Mouse (Mus musculus) heart, postnatal 4 days (tissue): Measurements from ENCODE around the gene Elf2. TPM values are rescaled to one million over a fixed set of nuclear protein-coding genes. Genes with fewer than 3 reads are reported as not detected.
"Not testable (repeated sequence)": the region's sequence is repeated elsewhere in the genome, so short reads cannot be mapped to it uniquely, and the experiment has no call there.

ENCODE experiments used
- DNase-seq: peaks from one replicate; pipeline ENCODE4 v3.0.0; 2021
- total RNA-seq, 2 experiments: library from RNA; stranded (reverse); gene quantifications; 2 replicates each; pipeline ENCODE4 v1.2.3; 2021

Gene Elf2
- total RNA-seq, 2 experiments from 2014 or later, result 89.9 to 99.9 TPM

DNA sequence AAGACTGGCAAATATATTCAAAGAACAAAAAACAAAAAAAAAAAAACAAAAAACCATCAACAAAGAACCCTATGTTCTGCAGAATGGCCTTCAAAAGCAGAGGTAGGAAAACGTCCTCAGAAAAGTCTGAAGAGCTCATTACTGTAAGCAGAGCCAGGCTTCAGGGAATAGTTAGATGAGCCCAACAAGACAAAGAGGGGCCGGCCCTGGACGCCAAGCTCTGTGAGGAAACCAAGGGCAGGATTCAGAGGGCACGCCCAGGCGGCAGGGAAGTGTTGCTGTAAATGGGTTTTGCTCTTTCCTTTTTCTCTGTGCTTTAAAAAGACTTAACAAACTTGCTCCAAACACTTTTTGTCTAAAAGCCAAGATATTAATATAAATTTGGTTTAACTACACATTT, 12.6 kb downstream of the Elf2 start:
- DNase-seq, result no peak

DNA sequence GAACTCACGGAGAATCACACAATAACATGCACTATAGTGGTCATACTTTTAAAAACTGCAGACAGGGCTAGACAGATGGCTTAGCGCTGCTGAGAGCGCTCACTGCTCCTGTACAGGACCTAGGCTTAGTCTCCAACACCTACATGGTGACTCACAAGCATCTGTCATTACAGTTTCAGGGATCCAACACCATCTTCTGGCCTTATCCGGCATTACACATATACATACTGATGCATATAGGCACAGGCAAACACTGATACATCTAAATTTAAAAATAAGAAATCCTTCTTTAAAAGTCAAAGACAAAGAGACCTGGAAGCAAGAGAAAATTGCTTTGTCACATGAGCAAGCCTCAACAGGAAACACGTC, 13.1 kb downstream of the Elf2 start:
- no peak for DNase-seq

DNA sequence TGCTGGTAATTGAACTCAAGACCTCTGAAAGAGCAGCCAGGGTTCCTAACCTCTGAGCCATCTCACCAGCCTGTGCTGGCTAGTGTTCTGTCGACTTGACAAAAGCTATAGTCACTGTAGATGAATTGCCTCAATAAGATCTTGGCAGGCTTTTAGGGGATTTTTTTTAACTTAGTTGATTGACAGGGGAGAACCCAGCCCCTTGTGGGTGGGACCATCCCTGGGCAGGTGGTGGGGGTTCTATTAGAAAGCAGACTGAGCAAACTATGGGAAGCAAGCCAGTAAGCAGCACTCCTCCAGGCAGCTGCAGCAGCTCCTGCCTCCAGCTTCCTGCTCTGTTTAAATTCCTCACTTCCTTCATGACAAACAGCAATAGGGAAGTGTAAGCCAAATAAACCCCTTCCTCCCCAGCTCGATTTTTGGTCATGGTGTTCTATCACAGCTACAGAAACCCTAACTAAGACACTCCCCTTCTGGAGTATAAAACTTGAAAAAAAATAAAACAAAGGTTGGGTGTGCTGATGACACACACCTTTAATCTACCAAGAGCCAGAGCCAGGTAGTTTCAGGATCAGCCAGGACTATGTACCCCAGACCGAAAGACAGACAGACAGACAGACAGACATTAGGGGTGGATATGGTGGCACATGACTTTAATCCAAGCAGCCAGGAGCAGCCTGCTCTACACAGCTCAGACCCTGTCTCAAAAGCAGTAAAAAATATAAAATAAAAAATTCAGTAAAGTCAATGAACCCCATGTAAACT, 13.6 kb downstream of the Elf2 start:
- peak; percentile 60 for DNase-seq

DNA sequence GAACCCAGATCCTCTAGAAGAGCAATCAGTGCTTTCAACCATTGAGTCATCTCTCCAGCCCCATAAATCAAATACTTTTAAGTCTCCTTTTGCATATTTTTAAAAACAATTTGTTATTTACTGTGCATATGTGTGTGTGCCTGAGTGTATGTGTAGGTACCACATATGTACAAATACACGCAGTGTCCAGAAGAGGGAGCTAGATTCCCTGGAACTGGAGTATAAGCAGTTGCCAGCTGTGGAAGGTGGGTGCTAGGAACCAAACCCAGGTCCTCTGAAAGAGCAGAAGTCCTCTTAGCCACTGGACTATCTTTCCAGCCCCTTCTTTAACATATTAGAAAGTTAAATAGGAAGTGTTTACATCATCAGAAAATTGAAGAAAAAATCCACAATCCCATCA, 15.0 kb downstream of the Elf2 start:
- DNase-seq, result no peak

DNA sequence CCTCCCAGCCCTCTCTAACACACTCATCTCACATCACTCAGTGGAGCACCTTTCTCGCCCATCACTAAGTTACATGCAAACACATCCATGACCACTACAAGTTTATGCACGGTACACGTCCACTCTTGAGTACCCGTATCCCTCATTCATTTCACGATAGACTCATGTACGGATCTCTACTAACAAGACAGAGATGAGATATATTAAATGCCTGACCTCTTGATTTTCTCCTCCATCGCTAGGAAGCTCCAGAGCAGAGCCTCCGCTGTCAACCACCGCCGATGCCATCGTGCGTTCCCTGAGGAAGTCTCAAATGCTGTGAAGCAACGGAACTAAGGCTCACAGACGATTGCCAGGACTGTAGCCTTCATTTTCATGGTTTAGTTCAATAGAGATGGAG, 17.5 kb downstream of the Elf2 start:
- no peak for DNase-seq

DNA sequence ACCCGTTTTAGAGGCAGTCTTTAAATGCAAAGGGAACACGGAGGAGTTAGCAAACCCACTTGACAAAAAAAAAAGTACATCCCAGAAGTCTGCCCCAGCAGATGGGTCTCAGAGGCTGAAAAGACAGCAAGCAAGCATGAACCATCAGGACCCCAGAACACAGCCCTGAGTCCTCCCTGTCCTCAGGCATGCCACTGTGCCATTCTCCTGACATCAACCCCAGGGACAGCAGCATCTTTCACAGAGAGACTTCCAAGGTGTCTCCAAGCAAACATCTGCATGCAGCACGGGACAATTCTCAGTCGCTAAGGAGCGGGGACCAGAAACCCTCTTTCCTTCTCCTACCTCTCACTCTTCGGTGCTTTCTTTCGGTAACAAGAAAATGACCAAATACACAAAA, 18.1 kb downstream of the Elf2 start:
- DNase-seq, result no peak

DNA sequence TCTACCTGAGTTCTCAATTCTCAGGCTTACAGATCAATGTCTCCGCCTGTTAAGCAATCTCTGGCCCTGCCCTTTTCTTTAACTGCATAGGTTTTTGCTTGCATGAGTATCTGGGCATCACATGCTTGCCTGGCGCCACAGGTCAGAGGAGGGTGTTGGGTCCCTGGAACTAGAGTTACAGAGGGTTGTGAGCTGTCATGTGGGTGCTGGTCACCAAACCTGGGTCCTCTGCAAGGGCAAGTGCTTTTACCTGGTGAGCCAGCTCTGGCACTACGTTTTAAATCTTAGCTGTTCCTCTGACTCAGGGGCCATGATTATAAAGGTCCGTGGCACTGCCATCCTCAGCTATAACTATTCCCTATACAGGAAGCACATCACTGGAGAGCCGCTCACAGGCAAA, 19.3 kb downstream of the Elf2 start:
- DNase-seq, result no peak

DNA sequence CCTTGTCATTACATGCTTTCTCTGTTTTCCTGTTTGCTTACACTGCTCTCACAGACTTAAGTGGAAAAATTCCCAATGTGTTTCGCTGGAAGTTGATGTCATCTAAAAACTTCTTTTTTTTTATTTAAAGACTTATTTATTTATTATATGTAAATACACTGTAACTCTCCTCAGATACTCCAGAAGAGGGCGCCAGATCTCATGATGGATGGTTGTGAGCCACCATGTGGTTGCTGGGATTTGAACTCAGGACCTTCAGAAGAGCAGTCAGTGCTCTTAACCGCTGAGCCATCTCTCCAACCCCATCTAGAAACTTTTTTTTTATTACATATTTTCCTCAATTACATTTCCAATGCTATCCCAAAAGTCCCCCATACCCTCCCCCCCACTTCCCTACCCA, 22.4 kb downstream of the Elf2 start:
- not testable (repeated sequence) for DNase-seq

DNA sequence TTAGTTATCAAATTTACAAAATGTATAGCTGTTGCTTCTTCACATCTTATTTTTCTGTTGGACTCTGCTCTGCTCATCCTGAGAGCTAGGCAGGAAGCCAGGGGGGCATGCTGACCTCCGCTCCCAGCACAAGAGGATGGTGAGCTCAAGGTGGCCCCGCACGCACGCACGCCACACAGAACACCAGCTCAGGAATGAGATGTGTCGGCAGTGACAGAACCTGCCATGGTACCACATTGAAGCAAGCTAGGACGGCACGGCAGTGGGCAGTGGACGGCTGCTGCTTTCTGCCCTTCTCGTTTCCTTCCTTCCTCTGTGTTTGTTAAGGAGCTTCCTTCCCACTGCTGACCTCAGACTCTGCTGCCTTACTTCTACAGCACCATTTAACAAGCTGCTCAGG, 23.6 kb downstream of the Elf2 start:
- DNase-seq, result no peak

DNA sequence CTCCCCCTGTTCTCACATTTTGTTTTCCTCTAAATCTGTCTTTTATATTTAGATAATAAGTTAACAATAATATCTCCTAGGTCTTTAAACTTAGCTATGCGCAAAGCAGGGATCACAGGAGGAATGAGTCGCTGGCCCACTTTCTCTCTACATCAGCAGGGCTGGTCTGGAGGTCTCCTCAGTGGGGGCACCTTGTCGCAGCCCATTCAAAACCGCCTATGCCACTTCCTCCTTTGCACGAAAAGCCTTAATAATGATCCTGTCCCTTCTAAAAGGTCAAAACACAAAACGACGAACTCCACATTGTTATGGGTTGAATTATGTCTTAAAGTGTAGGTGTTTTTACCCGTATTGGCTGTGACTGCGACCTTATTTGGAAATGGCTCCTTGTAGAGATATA, 28.8 kb downstream of the Elf2 start:
- DNase-seq, result no peak

DNA sequence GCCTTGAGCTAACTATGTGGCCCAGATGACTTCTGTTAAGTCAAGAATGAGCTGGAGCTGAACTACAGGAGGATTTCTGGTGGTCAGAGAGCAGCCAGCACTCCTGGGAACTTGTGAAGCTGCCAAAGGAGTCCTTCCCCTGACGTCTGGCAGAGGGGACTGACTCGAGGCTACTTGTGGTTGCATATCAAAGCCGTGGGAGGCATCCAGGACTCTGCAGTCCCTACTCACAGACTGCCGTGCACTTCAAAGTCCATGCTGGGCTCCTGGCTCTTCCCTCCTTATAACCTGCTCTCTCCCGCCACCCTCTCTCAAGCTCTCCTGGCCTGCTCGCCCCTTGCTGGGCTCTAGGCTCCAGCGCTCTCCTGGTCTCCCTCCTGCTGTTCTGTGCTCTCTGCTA, 30.4 kb downstream of the Elf2 start:
- peak; percentile 45 for DNase-seq

DNA sequence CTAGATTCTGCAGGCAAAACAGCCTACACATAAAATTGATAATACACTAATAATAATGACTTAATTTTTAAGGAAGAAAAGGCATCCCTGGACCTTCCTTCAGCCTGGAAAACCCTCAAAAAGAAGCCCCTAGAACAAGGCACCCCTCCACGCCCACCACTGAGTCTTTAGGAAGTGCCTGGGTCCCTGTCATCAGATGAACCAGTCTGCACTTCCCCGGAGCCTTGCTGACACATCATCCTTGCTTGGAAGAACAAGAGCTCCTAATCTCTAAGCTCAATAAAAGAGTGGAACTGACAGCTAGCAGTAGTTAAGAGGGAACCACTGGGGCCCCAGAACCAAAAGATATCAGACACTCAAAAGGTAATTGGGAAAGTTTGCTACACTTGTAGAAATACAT, 33.8 kb downstream of the Elf2 start:
- DNase-seq, result no peak

DNA sequence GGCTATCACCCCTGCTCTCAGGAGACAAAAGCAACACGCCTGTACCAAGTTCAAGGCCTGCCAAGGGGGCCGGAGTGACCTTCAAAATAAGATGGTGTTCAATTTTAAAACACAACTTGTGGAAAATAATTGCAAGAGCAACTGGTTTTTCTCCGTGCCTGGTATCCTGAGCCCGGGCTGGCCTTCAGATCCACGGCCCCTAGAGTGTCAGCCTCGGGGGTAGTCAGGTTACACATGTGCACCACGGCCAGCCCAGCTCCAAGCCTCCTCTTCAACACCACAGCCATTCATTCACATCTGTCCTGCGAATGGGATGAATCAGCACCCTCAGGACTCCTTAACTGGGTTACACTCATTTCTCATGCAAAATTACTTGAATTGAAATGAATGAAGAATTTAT, 34.5 kb downstream of the Elf2 start:
- no peak for DNase-seq

DNA sequence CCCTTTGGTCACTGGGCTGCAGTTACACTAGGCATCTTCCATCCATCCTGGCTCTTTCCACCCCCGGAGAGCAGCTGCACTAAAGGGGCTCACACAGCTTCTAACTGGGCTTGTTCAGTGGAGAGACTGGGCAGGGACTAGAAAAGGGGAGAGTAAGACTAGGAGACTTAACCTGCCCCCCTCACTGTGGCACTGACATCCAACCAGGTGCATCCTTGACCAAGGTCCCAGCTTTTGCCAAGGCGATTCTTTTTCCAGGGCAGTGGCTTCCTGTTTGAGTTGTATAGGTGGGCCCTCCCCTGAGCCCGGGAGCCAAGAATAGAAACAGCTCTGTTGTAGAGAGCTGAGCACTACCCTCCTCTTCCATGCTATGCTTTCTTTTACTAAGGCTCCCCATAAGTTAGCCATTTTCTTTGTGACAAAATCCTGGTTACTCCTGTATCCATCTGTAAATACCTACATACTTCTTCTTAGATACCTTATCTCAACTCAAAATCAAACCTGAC, 37.4 kb downstream of the Elf2 start:
- DNase-seq, result no peak

DNA sequence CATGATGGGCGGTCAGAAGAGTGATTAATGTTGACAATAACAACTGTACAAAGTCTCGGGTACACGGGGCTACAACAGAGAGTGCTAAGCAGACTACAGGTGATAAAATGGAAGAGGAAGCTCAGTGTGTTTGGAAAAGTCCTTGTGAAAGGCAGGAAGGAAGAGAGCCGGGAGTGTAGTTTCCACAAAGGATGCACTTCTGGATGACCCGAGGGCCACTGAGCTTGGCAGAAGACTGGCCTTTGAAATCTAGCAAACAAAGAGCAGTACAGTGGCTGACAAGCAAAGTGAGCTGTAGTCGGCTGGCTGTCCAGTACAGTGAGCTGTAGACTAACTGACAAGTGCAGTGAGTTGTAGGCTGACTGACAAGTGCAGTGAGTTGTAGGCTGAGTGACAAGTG, 38.9 kb downstream of the Elf2 start:
- DNase-seq, result no peak

DNA sequence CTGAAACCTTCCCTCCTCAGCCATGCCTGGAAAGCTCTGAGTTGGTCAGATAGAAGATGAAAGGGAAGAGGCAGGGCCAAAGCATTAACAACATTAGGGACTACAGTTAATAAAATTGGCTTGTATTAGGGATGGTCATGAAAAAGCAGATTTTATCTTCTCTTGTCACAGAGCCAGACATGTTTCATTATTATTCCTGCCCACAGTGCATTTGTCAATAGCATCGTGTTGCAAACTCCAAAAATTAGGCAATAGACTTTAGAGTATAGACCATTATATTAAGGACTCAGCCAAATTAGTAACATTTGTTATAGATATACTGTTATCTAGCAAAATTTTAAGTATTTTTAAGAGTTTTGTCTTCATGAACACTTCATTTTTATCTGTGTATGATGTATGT, 43.7 kb downstream of the Elf2 start:
- DNase-seq, result no peak

DNA sequence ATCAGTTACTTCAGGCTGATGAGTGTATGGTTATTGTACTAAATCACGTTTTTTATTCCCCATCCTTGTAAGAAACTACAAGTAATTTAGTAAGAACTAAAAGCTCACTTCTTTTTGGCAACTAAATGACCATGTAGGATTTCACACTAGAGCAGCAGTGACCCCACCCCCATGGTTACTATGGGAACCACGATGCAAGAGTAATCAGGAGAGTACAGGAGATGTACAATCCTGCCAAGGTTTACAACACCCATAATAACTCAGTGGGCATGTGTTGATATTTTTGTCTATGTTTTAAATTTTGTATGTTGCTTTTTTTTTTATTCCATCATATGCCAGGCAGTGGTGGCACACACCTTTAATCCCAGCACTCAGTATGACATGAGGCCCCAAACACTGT, 45.2 kb downstream of the Elf2 start:
- DNase-seq, result no peak

DNA sequence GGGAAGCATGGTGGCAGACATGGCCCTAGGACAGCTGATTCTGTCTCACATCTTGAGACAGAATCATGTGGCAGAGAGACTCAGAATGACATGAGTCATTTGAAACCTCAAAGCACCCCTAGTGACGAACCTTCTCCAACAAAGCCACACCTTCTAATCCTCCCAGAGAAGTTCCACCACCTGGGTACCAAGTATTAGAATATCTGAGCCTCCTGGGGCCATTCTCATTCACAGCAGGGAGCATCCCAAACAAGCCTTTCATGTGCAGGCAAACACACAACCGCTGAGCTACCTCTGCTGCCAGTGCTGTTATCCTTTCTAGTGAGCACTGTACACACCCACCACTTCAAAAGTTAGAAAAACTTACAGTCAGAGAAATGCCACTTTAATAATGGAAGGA, 46.2 kb downstream of the Elf2 start:
- DNase-seq, result no peak

DNA sequence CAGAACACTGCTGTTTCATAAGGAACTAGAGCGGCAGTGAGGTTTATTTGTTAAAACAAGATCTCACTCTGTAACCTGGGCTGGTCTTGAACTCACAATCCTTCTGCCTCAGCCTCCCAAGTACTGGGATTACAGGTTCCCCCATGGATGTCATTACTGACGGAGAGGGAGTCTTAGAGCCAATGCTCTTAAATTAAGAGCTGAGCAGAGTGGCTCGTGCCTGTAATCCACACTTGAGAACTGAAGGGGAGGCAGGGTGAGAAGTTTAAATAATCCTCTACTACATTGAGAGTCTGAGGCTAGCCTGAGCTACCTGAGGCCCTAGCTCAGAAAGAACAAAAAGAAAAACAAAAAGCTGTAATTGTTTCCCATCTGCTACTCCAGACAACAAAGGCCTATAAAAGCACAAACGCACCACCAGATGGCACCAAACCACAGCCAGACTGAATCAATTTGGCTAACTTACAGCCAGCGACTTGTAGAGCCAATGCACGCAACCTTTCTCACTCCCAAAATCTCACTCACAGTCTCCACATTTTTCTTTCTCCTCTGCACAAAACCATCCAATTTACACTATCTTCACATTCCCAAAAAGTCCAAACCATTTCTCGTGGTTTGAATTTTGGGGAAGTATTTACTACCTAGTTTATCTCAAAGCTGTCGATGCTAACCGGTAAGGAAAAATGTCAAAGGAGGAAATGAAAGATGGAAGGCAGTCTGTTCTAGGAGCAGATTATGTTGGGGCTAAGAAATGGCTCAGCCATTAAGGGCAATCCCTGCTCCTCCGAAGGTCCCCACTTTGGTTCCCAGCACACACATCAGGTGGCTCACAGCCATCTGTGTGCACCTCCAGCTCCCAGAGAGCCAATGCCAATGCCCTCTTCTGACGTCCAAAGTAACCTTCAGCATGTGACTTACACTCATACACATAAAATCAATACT, 51.3 kb downstream of the Elf2 start:
- DNase-seq, result peak; percentile 88

DNA sequence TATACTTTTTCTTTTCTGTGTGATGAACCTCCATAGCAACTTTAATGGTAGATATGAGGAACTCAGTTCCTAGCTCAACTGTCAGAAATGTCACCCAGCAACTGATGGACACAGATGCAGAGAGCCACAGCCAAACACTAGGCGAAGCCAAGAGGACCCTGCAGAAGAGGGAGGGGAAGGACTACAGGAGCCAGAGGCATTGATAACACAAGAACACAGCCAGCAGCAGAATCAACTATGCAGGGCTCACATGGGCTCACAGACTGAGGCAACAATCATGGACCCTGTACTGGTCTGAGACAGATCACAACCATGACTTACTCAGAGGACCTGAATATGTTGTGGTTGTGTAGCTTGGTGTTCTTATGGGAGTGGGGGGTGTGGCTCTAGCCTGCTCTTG, 56.1 kb downstream of the Elf2 start:
- DNase-seq, result peak; percentile 39

DNA sequence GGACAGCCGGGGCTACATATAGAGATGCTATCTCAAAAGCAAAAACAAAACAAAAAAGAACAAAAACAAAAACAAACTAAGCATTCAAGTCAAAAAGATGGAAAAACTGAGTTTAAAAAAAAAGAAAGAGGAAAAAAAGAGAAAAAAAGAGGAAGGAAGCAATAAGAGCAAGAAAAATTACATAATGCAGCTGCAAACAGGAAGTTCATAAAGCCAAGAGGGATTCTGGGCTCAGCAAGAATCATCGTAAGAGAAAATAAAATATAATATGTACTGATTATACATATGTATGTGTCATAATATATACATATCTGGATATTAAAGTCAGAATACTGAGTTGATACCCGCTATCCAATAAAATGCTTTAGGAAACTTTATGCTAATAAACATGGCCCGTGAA, 58.7 kb downstream of the Elf2 start:
- DNase-seq, result no peak

DNA sequence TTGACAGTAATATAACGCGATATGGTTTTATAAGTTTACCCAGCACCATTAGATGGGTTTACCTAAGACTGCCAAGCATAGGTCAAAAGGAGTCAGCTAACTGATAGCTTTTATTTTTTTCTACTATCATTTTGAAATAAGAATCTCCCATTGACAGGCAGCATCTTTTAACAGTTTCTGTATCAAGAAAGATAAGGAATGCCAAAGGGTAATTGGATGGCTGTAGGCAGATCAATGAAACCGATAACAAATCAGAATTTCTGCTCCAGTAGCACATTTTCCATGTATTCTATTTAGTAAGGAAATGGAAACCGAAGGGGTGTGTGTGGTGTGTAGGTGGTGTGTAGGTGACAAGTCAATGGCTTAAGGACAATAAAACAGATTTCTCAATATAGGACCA, 62.0 kb downstream of the Elf2 start:
- DNase-seq, result no peak

DNA sequence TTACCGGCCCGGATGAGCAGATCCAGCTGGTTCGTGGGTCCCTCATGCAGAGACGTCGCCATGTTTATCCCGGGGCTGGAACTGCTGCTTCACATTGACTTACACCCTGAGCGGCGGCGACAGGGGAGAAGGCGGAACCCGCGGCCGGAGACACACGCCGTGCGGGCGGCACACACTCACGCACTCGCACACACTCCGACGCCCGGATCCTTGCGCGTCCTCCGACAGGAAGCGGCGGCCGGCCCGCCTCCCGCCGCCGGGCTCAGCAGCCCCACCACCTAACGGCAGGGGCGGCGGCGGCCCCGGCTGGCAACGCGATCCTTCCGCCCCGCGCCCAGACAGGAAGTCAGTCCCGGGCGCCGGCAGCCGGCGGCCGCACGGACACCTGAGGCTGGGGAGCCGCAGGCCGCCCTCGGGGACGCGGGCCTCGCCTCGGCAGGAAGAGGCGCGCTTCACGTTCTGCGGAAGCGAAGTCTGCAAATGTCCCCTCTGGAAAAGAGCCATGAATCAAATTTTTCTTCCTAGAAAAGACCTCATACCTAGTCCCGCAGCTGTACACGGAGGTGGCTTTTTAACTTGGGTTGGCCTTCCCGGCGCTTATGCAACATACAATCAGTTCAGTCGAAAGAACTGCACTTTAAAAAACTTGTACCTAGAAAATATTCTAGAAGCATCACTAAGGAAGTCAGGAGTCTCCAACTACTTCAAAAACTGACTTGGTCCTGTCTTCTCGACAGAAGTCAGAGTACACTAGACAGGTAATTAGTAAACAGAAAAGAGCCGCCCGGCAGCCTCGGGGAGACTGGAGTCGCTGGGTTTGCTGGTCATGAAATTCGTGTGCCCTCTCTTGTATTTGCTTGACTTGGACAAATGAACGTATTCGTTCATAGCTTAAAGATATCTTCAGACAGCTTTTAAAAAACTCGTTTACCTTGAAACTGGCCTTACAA, 63.0 kb downstream of the Elf2 start:
- peak; percentile 87 for DNase-seq
